In the genomic region with DNA sequence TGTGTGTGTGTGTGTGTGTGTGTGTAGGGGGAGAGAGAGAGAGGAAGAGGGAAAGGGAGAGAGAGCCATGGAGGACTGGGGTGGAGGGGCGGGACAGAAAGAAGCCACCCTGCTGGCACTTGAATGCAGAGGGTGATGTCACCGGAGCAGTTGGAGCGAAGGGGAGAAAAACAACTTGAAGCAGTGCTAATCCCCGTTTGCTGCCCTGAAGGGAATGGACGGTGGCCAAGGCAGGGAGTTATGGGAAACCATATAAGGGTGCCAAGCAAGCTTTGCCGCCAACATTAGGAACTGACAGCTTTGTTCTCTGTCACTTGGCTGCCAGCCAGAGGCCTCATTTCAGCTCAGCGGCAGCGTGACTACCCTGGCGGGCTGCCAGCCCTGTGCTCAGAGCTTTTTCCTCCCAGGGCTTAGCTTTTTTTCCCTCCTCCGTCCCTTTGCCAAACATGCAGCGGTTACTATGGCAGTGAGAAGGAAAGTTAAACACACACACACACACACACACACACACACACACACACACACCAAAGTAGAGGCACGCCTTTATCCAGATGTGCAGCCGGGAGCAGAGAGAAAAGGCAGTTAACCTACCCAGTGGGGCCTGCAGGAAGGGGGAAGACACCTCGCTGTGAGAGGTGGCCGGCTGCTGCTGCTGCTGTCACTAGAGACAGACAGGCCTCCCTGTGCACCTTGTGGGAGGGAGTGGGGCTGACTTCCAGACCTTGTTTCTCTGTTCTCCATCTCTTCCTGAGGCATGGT, we compare ENCODE assay signal across 7 mouse cellular contexts.
A peak's percentile ranks its signal among the peaks of the same experiment; 100 is the strongest.
DNase-seq lines count a peak whose midpoint lies in the region; ATAC-seq lines count a peak whose summit lies in the region.

No protein-coding gene starts in this region.

- WGBS in embryonic facial prominence, embryonic 12.5 days: 0% methylated on average over 14 of the region's 15 CpGs
- WGBS in limb, embryonic 11.5 days: 2% methylated on average over 15 of the region's 15 CpGs
- WGBS in midbrain, embryonic 14.5 days: under 1% methylated on average over 15 of the region's 15 CpGs

- no peaks in the 10 kb centered on the region for H3K36me3 ChIP-seq in embryonic facial prominence, embryonic 12.5 days
- no peaks in the 10 kb centered on the region for H3K36me3 ChIP-seq in limb, embryonic 11.5 days (ENCODE audit: control insufficient read depth, insufficient read depth, low read length)
- no peaks in the 10 kb centered on the region for H3K36me3 ChIP-seq in midbrain, embryonic 14.5 days (ENCODE audit: control insufficient read depth, insufficient read depth, low read length)

- no peaks in the 10 kb centered on the region for H3K9me3 ChIP-seq in embryonic facial prominence, embryonic 12.5 days
- H3K9me3 ChIP-seq in limb, embryonic 11.5 days (ENCODE audit: control insufficient read depth, low read length): no peaks in the 10 kb centered on the region
- H3K9me3 ChIP-seq in midbrain, embryonic 14.5 days (ENCODE audit: control insufficient read depth, low read length): no peaks in the 10 kb centered on the region

- ATAC-seq in embryonic facial prominence, embryonic 12.5 days (ENCODE audit: insufficient number of reproducible peaks, insufficient read depth, low FRiP score, low TSS enrichment): peak; percentile 94
- peak; percentile 85 for ATAC-seq in limb, embryonic 11.5 days (ENCODE audit: insufficient number of reproducible peaks, low FRiP score, low TSS enrichment, low read depth)
- ATAC-seq in midbrain, embryonic 14.5 days (ENCODE audit: low FRiP score, low TSS enrichment): peak; percentile 89

- H3K4me3 ChIP-seq in embryonic facial prominence, embryonic 12.5 days: no peak overlapping the region
- H3K4me3 ChIP-seq in limb, embryonic 11.5 days (ENCODE audit: low read depth, low read length): 0 out of 2 replicates have a peak overlapping the region, but pooled peaks have one; percentile 12
- no peak overlapping the region for H3K4me3 ChIP-seq in midbrain, embryonic 14.5 days (replicated peaks; ENCODE audit: low read depth, low read length)

- H3K4me1 ChIP-seq in embryonic facial prominence, embryonic 12.5 days: peaks cover 66% of the 10 kb centered on the region
- H3K4me1 ChIP-seq in limb, embryonic 11.5 days (ENCODE audit: control insufficient read depth, insufficient read depth, low read length): peaks cover 56% of the 10 kb centered on the region
- peaks cover 70% of the 10 kb centered on the region for H3K4me1 ChIP-seq in midbrain, embryonic 14.5 days (ENCODE audit: control insufficient read depth, insufficient read depth, low read length)

- no peaks in the 10 kb centered on the region for H3K27me3 ChIP-seq in embryonic facial prominence, embryonic 12.5 days
- H3K27me3 ChIP-seq in limb, embryonic 11.5 days (ENCODE audit: control insufficient read depth, insufficient read depth, low read length): no peaks in the 10 kb centered on the region
- H3K27me3 ChIP-seq in midbrain, embryonic 14.5 days (ENCODE audit: control insufficient read depth, insufficient read depth, low read length): no peaks in the 10 kb centered on the region

- DNase-seq in adrenal gland, postnatal 14 days: peak; percentile 100
- DNase-seq in heart, adult 11 months: peak; percentile 100
- peak; percentile 100 for DNase-seq in kidney, adult 18-20 months
- peak; percentile 94 for DNase-seq in limb, embryonic 11.5 days (ENCODE audit: low spot score)
- DNase-seq in midbrain, embryonic 14.5 days: peak; percentile 100
- peak; percentile 86 to 93 for DNase-seq in spleen, adult 18-20 months

- peak overlapping the region; percentile 7; the same call in 1 of the 2 replicates for H3K9ac ChIP-seq in embryonic facial prominence, embryonic 12.5 days
- H3K9ac ChIP-seq in limb, embryonic 11.5 days (ENCODE audit: low read length): peak overlapping the region; percentile 56
- peak overlapping the region; percentile 41; the same call in 1 of the 2 replicates for H3K9ac ChIP-seq in midbrain, embryonic 14.5 days (replicated peaks; ENCODE audit: low read length)

- H3K4me2 ChIP-seq in embryonic facial prominence, embryonic 12.5 days (replicated peaks): peak overlapping the region; percentile 38
- H3K4me2 ChIP-seq in limb, embryonic 11.5 days (ENCODE audit: low read depth, severe bottlenecking): peak overlapping the region; percentile 33; the same call in 1 of the 2 replicates
- H3K4me2 ChIP-seq in midbrain, embryonic 14.5 days (ENCODE audit: low read length): peak overlapping the region; percentile 43

- H3K27ac ChIP-seq in embryonic facial prominence, embryonic 12.5 days: peak overlapping the region; percentile 97
- peak overlapping the region; percentile 97 for H3K27ac ChIP-seq in limb, embryonic 11.5 days (replicated peaks; ENCODE audit: low read depth, low read length)
- peak overlapping the region; percentile 94 for H3K27ac ChIP-seq in midbrain, embryonic 14.5 days (replicated peaks; ENCODE audit: low read depth, low read length)
